In genomic region chr4:154141009-154141867, GRCm38 (mm10) we compare ENCODE assay signal across 8 mouse cellular contexts. TPM values are rescaled to one million over a fixed set of nuclear protein-coding genes. Genes with fewer than 3 reads are reported as not detected.
DNase-seq lines count a peak whose midpoint lies in the region; ATAC-seq and TF ChIP-seq lines count a peak whose summit lies in the region.

No protein-coding gene starts in this region.

- peak overlapping the region; percentile 87 for H3K4me3 ChIP-seq in heart, adult 2 months
- H3K4me3 ChIP-seq in G1E (ENCODE audit: low read depth, low read length), result peak overlapping the region; percentile 80; the same call in 1 of the 2 replicates
- peak overlapping the region; percentile 59 for H3K4me3 ChIP-seq in heart, postnatal 0 days (ENCODE audit: low read depth, low read length)
- H3K4me3 ChIP-seq in midbrain, embryonic 11.5 days (ENCODE audit: low read depth, low read length), result peak overlapping the region; percentile 43; the same call in 1 of the 2 replicates

- no peaks in the 10 kb centered on the region for H3K36me3 ChIP-seq in heart, adult 2 months (ENCODE audit: control insufficient read depth, insufficient read depth, low read length)
- H3K36me3 ChIP-seq in G1E (replicated peaks), result peaks cover 21% of the 10 kb centered on the region
- peaks cover 2% of the 10 kb centered on the region; the same call in 1 of the 2 replicates for H3K36me3 ChIP-seq in heart, postnatal 0 days (replicated peaks; ENCODE audit: control insufficient read depth, insufficient read depth, low read length)
- no peaks in the 10 kb centered on the region for H3K36me3 ChIP-seq in midbrain, embryonic 11.5 days (ENCODE audit: control insufficient read depth, insufficient read depth, low read length)

- H3K27me3 ChIP-seq in heart, adult 2 months (ENCODE audit: control insufficient read depth, insufficient read depth, low read length), result peaks cover 21% of the 10 kb centered on the region
- H3K27me3 ChIP-seq in G1E (ENCODE audit: insufficient read depth, low read length), result peaks cover 15% of the 10 kb centered on the region; the same call in 1 of the 2 replicates
- peaks cover 55% of the 10 kb centered on the region for H3K27me3 ChIP-seq in heart, postnatal 0 days (ENCODE audit: control insufficient read depth, insufficient read depth, low read length)
- peaks cover 49% of the 10 kb centered on the region for H3K27me3 ChIP-seq in midbrain, embryonic 11.5 days (ENCODE audit: control insufficient read depth, insufficient read depth, low read length)

- peak overlapping the region; percentile 91 for H3K4me2 ChIP-seq in heart, postnatal 0 days (ENCODE audit: low read depth, low read length)
- peak overlapping the region; percentile 20; the same call in 1 of the 2 replicates for H3K4me2 ChIP-seq in midbrain, embryonic 11.5 days

- 2% methylated on average over 42 of the region's 42 CpGs for WGBS in heart, adult 2 months
- 3% methylated on average over 42 of the region's 42 CpGs for WGBS in heart, postnatal 0 days
- WGBS in midbrain, embryonic 11.5 days, result 3% methylated on average over 42 of the region's 42 CpGs

- no peak for ATAC-seq in G1E (ENCODE audit: extremely low read depth, insufficient number of reproducible peaks, low FRiP score, poor library complexity, severe bottlenecking)
- ATAC-seq in heart, postnatal 0 days (ENCODE audit: insufficient read depth, low read depth), result no peak
- ATAC-seq in midbrain, embryonic 11.5 days (ENCODE audit: low FRiP score), result no peak
- no peak for ATAC-seq in frontal cortex, adult (ENCODE audit: low TSS enrichment)

- no peak overlapping the region for H3K27ac ChIP-seq in heart, adult 2 months
- H3K27ac ChIP-seq in heart, postnatal 0 days (ENCODE audit: low read depth), result no peak overlapping the region
- no peak overlapping the region for H3K27ac ChIP-seq in midbrain, embryonic 11.5 days (ENCODE audit: low read depth, low read length)

- 0 out of 2 replicates have a peak, but pooled peaks cover 2% of the 10 kb centered on the region for H3K79me2 ChIP-seq in heart, adult 2 months (replicated peaks; ENCODE audit: control insufficient read depth, insufficient read depth, low read length)

- TF ChIP-seq CTCF in heart, adult 2 months (IDR thresholded peaks at IDR 0.05), result no peak
- no peak for TF ChIP-seq CTCF in G1E (IDR thresholded peaks at IDR 0.05; ENCODE audit: low read depth, low read length)
- TF ChIP-seq CTCF in heart, postnatal 0 days (IDR thresholded peaks at IDR 0.05; ENCODE audit: low read depth), result no peak

- intact Hi-C loops in heart, adult 2 months (cut with DNase I), result loop anchor here (5.0 to 10.0 kb wide), 2 partner anchors 129 to 186 kb away; partner anchors contain the start of genes A430005L14Rik and Lrrc47

- peaks cover 5% of the 10 kb centered on the region; the same call in 1 of the 2 replicates for H3K4me1 ChIP-seq in heart, adult 2 months (ENCODE audit: control insufficient read depth, insufficient read depth, low read length)
- peaks cover 24% of the 10 kb centered on the region for H3K4me1 ChIP-seq in G1E (ENCODE audit: insufficient read depth, low read depth, low read length)
- H3K4me1 ChIP-seq in heart, postnatal 0 days (ENCODE audit: control insufficient read depth, insufficient read depth), result peaks cover 29% of the 10 kb centered on the region
- H3K4me1 ChIP-seq in midbrain, embryonic 11.5 days (ENCODE audit: control insufficient read depth, insufficient read depth, low read length), result peaks cover 22% of the 10 kb centered on the region

- no peak for TF ChIP-seq EP300 in heart, adult 2 months (IDR thresholded peaks at IDR 0.05; ENCODE audit: insufficient read depth, low read depth, low read length)
- TF ChIP-seq EP300 in heart, postnatal 0 days (IDR thresholded peaks at IDR 0.05; ENCODE audit: low read depth), result no peak

- H3K9me3 ChIP-seq in G1E (replicated peaks), result peaks cover 18% of the 10 kb centered on the region
- H3K9me3 ChIP-seq in heart, postnatal 0 days (replicated peaks; ENCODE audit: control insufficient read depth, low read length), result no peaks in the 10 kb centered on the region
- no peaks in the 10 kb centered on the region for H3K9me3 ChIP-seq in midbrain, embryonic 11.5 days (ENCODE audit: control insufficient read depth, low read length)

- no peak for TF ChIP-seq POLR2A in heart, adult 2 months (IDR thresholded peaks at IDR 0.05; ENCODE audit: insufficient read depth, low read depth, low read length)

- no peak for DNase-seq in heart, adult 2 months
- DNase-seq in heart, adult 9 months (ENCODE audit: low spot score in 2 of 2), result no peak
- no peak for DNase-seq in G1E (ENCODE audit: low spot score)
- no peak for DNase-seq in heart, postnatal 0 days (ENCODE audit: low spot score)
- no peak for DNase-seq in midbrain, embryonic 11.5 days (ENCODE audit: low spot score, missing footprints)
- no peak for DNase-seq in thymus, postnatal 4 days
- DNase-seq in ovary, postnatal 10 days (ENCODE audit: low spot score), result no peak

- 0 out of 2 replicates have a peak overlapping the region, but pooled peaks have one; percentile 17 for H3K9ac ChIP-seq in heart, adult 2 months (ENCODE audit: low read depth, low read length)
- H3K9ac ChIP-seq in heart, postnatal 0 days (replicated peaks; ENCODE audit: low read depth, low read length), result 0 out of 2 replicates have a peak overlapping the region, but pooled peaks have one; percentile 47
- no peak overlapping the region for H3K9ac ChIP-seq in midbrain, embryonic 11.5 days (ENCODE audit: low read length)

RNA-seq across cellular contexts. Expression of gene Wrap73, which starts 0.9 kb away (rescaled TPM):
- 10 to 100 TPM; 11.8 to 12.3 TPM for total RNA-seq in heart, adult 2 months (2021)
- polyA plus RNA-seq in heart, adult 2 months (2012; rRNA removed), result 16.9 and 17.9 TPM in 2 replicates
- total RNA-seq in G1E (2014; fragmentation: Nextera tagmentation) (6.9 and 7.2 TPM in 2 replicates), G1E (2017) (19.4 and 23.4 TPM in 2 replicates)
- 16.6 and 21.5 TPM in 2 replicates for polyA plus RNA-seq in G1E (2012)
- 18.5 and 24.0 TPM in 2 replicates for total RNA-seq in heart, postnatal 0 days (2014; rRNA removed; ENCODE audit: low replicate concordance)
- 14.3 and 16.6 TPM in 2 replicates for polyA plus RNA-seq in heart, postnatal 0 days (2015; fragmentation: Nextera tagmentation; extraction: Ambion mirVana)
- polyA plus RNA-seq in midbrain, embryonic 11.5 days (2014; fragmentation: Nextera tagmentation; extraction: Ambion mirVana), result 42.2 and 46.3 TPM in 2 replicates

RNA-seq across cellular contexts. Expression of gene Trp73, which starts 1.2 kb away (rescaled TPM):
- not detected for total RNA-seq in heart, adult 2 months (2021)
- polyA plus RNA-seq in heart, adult 2 months (2012; rRNA removed), result 0.39 TPM in 1 of 2 replicates, not detected in the other
- total RNA-seq in G1E (2014; fragmentation: Nextera tagmentation) (not detected in 2 replicates), G1E (2017) (under 0.01 and 0.12 TPM in 2 replicates)
- not detected in 2 replicates for polyA plus RNA-seq in G1E (2012)
- total RNA-seq in heart, postnatal 0 days (2014; rRNA removed; ENCODE audit: low replicate concordance), result not detected in 2 replicates
- 0.08 TPM in 1 of 2 replicates, not detected in the other for polyA plus RNA-seq in heart, postnatal 0 days (2015; fragmentation: Nextera tagmentation; extraction: Ambion mirVana)
- polyA plus RNA-seq in midbrain, embryonic 11.5 days (2014; fragmentation: Nextera tagmentation; extraction: Ambion mirVana), result 0.15 and 0.51 TPM in 2 replicates

RNA-seq across cellular contexts. Expression of gene Tprgl, which starts 19.2 kb away (rescaled TPM):
- 100 to 1,000 TPM; 121 to 130 TPM for total RNA-seq in heart, adult 2 months (2021)
- 147 and 204 TPM in 2 replicates for polyA plus RNA-seq in heart, adult 2 months (2012; rRNA removed)
- 44.7 and 55.8 TPM in 2 replicates for total RNA-seq in G1E (2014; fragmentation: Nextera tagmentation)
- 51.1 and 58.2 TPM in 2 replicates for total RNA-seq in G1E (2017)
- polyA plus RNA-seq in G1E (2012), result 60.8 and 61.4 TPM in 2 replicates
- 116 and 146 TPM in 2 replicates for total RNA-seq in heart, postnatal 0 days (2014; rRNA removed; ENCODE audit: low replicate concordance)
- polyA plus RNA-seq in heart, postnatal 0 days (2015; fragmentation: Nextera tagmentation; extraction: Ambion mirVana), result 123 and 131 TPM in 2 replicates
- 140 and 144 TPM in 2 replicates for polyA plus RNA-seq in midbrain, embryonic 11.5 days (2014; fragmentation: Nextera tagmentation; extraction: Ambion mirVana)

RNA-seq across cellular contexts. Expression of gene Megf6, which starts 29.3 kb away (rescaled TPM):
- total RNA-seq in heart, adult 2 months (2021), result 1 to 10 TPM; 4.1 to 4.9 TPM
- 4.3 and 4.5 TPM in 2 replicates for polyA plus RNA-seq in heart, adult 2 months (2012; rRNA removed)
- not detected in 2 replicates for total RNA-seq in G1E (2014; fragmentation: Nextera tagmentation)
- total RNA-seq in G1E (2017), result 0.05 and 0.23 TPM in 2 replicates
- polyA plus RNA-seq in G1E (2012), result 0.01 and 0.07 TPM in 2 replicates
- total RNA-seq in heart, postnatal 0 days (2014; rRNA removed; ENCODE audit: low replicate concordance), result 53.3 and 79.8 TPM in 2 replicates
- 11.6 and 12.9 TPM in 2 replicates for polyA plus RNA-seq in heart, postnatal 0 days (2015; fragmentation: Nextera tagmentation; extraction: Ambion mirVana)
- 11.5 and 12.4 TPM in 2 replicates for polyA plus RNA-seq in midbrain, embryonic 11.5 days (2014; fragmentation: Nextera tagmentation; extraction: Ambion mirVana)
